Mouse (Mus musculus) olfactory bulb, adult 2 months (tissue): ENCODE measurements around the gene Clstn3. TPM values are rescaled to one million over a fixed set of nuclear protein-coding genes. Genes with fewer than 3 reads are reported as not detected.

Experiments
- H3K27ac ChIP-seq: fragments of 200-500 bp; 2 replicates; pipeline ENCODE4 v1.5.1; 2012; ENCODE audit warnings: low read depth, low read length; ENCODE audit not compliant: insufficient read depth
- H3K4me1 ChIP-seq: fragments of 200-500 bp; 2 replicates; pipeline ENCODE4 v1.6.1; 2012; ENCODE audit warnings: low read length; ENCODE audit not compliant: control insufficient read depth, insufficient read depth
- H3K4me3 ChIP-seq: fragments of 200-500 bp; 2 replicates; pipeline ENCODE4 v1.5.1; 2012; ENCODE audit warnings: mild to moderate bottlenecking, low read depth, low read length, moderate library complexity; ENCODE audit not compliant: insufficient read depth
- CTCF ChIP-seq: fragments of 200-500 bp; IDR thresholded peaks from 2 replicates; pipeline ENCODE4 v1.5.1; 2012; ENCODE audit warnings: low read depth, mild to moderate bottlenecking, low read length, moderate library complexity; ENCODE audit not compliant: insufficient read depth
- POLR2A ChIP-seq: fragments of 200-500 bp; IDR thresholded peaks from 2 replicates; pipeline ENCODE4 v1.6.1; 2012; ENCODE audit warnings: mild to moderate bottlenecking, low read depth, low read length, moderate library complexity; ENCODE audit not compliant: insufficient read depth
- WGBS: fragments of 180-500 bp; shearing (Covaris S2); methylation state at CpG from one replicate; pipeline ENCODE4 v1.1.7; 2018; 5-methylcytosine and 5-hydroxymethylcytosine counted together
- polyA plus RNA-seq: library from polyadenylated mRNA; stranded (reverse); fragments of >200 nt; gene quantifications from 2 replicates; pipeline ENCODE4 v1.2.4, GENCODE M21; 2012; ENCODE audit warnings: low replicate concordance; ENCODE audit not compliant: missing spikeins, insufficient read depth, insufficient read length

Gene Clstn3
- polyA plus RNA-seq, 1 experiment = not detected

- Histone ChIP-seq H3K4me1 (peaks cover 25% of the 10 kb centered on the region), H3K4me3 (no peak overlapping the region), H3K27ac (no peak overlapping the region)
- WGBS = 84% methylated on average over 4 of the region's 4 CpGs
- TF ChIP-seq POLR2A = no peak
- TF ChIP-seq CTCF = no peak
Observed at GRCm38 (mm10) chr6:124459388-124459787, 5.2 kb downstream of the Clstn3 start.

GRCm38 (mm10) chr6:124458505-124458904 is 6.1 kb downstream of the Clstn3 start:
- no peak overlapping the region for H3K4me3 ChIP-seq
- no peak for TF ChIP-seq CTCF
- TF ChIP-seq POLR2A = no peak
- H3K4me1 ChIP-seq = peaks cover 25% of the 10 kb centered on the region
- no peak overlapping the region for H3K27ac ChIP-seq
- WGBS = 92% methylated on average over 11 of the region's 11 CpGs

- Histone ChIP-seq H3K4me1 (peaks cover 22% of the 10 kb centered on the region), H3K4me3 (no peak overlapping the region), H3K27ac (no peak overlapping the region)
- 94% methylated on average over 5 of the region's 5 CpGs for WGBS
- TF ChIP-seq CTCF (no peak), POLR2A (no peak)
Observed at GRCm38 (mm10) chr6:124457827-124458226, 6.8 kb downstream of the Clstn3 start.

GRCm38 (mm10) chr6:124456243-124456642 is 8.4 kb downstream of the Clstn3 start:
- whole genome bisulfite sequencing = 95% methylated on average over 5 of the region's 5 CpGs
- TF ChIP-seq POLR2A = no peak
- TF ChIP-seq CTCF = no peak
- H3K4me3 ChIP-seq = no peak overlapping the region
- no peak overlapping the region for H3K27ac ChIP-seq
- H3K4me1 ChIP-seq = peaks cover 11% of the 10 kb centered on the region; the same call in 1 of the 2 replicates

- TF ChIP-seq CTCF (no peak), POLR2A (no peak)
- 61% methylated on average over 4 of the region's 4 CpGs for WGBS
- Histone ChIP-seq H3K4me3 (no peak overlapping the region), H3K4me1 (peaks cover 5% of the 10 kb centered on the region; the same call in 1 of the 2 replicates), H3K27ac (no peak overlapping the region)
Observed at GRCm38 (mm10) chr6:124453756-124454155, 10.8 kb downstream of the Clstn3 start.

GRCm38 (mm10) chr6:124451995-124452394 is 12.6 kb downstream of the Clstn3 start:
- H3K27ac ChIP-seq = no peak overlapping the region
- 72% methylated on average over 3 of the region's 3 CpGs for WGBS
- H3K4me1 ChIP-seq = peaks cover 3% of the 10 kb centered on the region; the same call in 1 of the 2 replicates
- TF ChIP-seq POLR2A (no peak), CTCF (no peak)
- no peak overlapping the region for H3K4me3 ChIP-seq

GRCm38 (mm10) chr6:124449668-124450383 is 14.8 kb downstream of the Clstn3 start:
- WGBS = 87% methylated on average over 18 of the region's 18 CpGs
- H3K27ac ChIP-seq = no peak overlapping the region
- peaks cover 3% of the 10 kb centered on the region; the same call in 1 of the 2 replicates for H3K4me1 ChIP-seq
- H3K4me3 ChIP-seq = no peak overlapping the region
- no peak for TF ChIP-seq CTCF
- no peak for TF ChIP-seq POLR2A

- no peak overlapping the region for H3K27ac ChIP-seq
- TF ChIP-seq CTCF (no peak), POLR2A (no peak)
- 93% methylated on average over 16 of the region's 16 CpGs for WGBS
- no peak overlapping the region for H3K4me3 ChIP-seq
- peaks cover 3% of the 10 kb centered on the region; the same call in 1 of the 2 replicates for H3K4me1 ChIP-seq
Observed at GRCm38 (mm10) chr6:124448959-124449667, 15.5 kb downstream of the Clstn3 start.

GRCm38 (mm10) chr6:124448186-124448852 is 16.3 kb downstream of the Clstn3 start:
- 73% methylated on average over 10 of the region's 10 CpGs for WGBS
- TF ChIP-seq CTCF (no peak), POLR2A (no peak)

GRCm38 (mm10) chr6:124447356-124447755 is 17.2 kb downstream of the Clstn3 start:
- 90% methylated on average over 2 of the region's 2 CpGs for WGBS
- H3K27ac ChIP-seq = no peak overlapping the region
- no peak for TF ChIP-seq POLR2A
- no peak for TF ChIP-seq CTCF
- no peak overlapping the region for H3K4me3 ChIP-seq
- H3K4me1 ChIP-seq = peaks cover 3% of the 10 kb centered on the region; the same call in 1 of the 2 replicates

More at GRCm38 (mm10) chr6:124448186-124448852, 16.3 kb downstream of the Clstn3 start:
- H3K4me3 ChIP-seq = no peak overlapping the region
- peaks cover 3% of the 10 kb centered on the region; the same call in 1 of the 2 replicates for H3K4me1 ChIP-seq
- no peak overlapping the region for H3K27ac ChIP-seq
